Mouse (Mus musculus) hindbrain, postnatal 0 days (tissue): ENCODE results near the gene Rfx4. TPM values are rescaled to one million over a fixed set of nuclear protein-coding genes. Genes with fewer than 3 reads are reported as not detected.

Source experiments
- ATAC-seq: fragments of 200-750 bp; cut with Nextera tagmentation; 2 replicates; pipeline ENCODE4 v1.8.0; 2017; ENCODE audit warnings: mild to moderate bottlenecking, moderate TSS enrichment, moderate library complexity
- DNase-seq: peaks from one replicate; pipeline ENCODE4 v3.0.0-alpha.2; 2015; ENCODE audit warnings: low spot score
- H3K27ac ChIP-seq: fragments of 300-500 bp; sonication (generic); 2 replicates; pipeline ENCODE4 v1.5.1; 2014; ENCODE audit warnings: mild to moderate bottlenecking
- H3K27me3 ChIP-seq: fragments of 300-500 bp; sonication (generic); 2 replicates; pipeline ENCODE4 v1.6.1; 2014; ENCODE audit warnings: low read length, mixed read lengths; ENCODE audit not compliant: insufficient read depth
- H3K36me3 ChIP-seq: fragments of 300-500 bp; sonication (generic); 2 replicates; pipeline ENCODE4 v1.6.1; 2014; ENCODE audit warnings: low read length, mixed read lengths; ENCODE audit not compliant: insufficient read depth
- H3K4me1 ChIP-seq: fragments of 300-500 bp; sonication (generic); 2 replicates; pipeline ENCODE4 v1.6.1; 2014; ENCODE audit warnings: antibody characterized with exemption, low read length, mixed read lengths; ENCODE audit not compliant: insufficient read depth
- H3K4me2 ChIP-seq: fragments of 300-500 bp; sonication (generic); 2 replicates; pipeline ENCODE4 v1.6.1; 2014; ENCODE audit warnings: low read depth, mild to moderate bottlenecking, low read length, moderate library complexity, mixed read lengths
- H3K4me3 ChIP-seq: fragments of 300-500 bp; sonication (generic); 2 replicates; pipeline ENCODE4 v1.5.1; 2014; ENCODE audit warnings: low read length
- H3K9ac ChIP-seq: fragments of 300-500 bp; sonication (generic); replicated peaks from 2 replicates; pipeline ENCODE4 v1.6.1; 2014; ENCODE audit warnings: mild to moderate bottlenecking, low read length, moderate library complexity, mixed read lengths
- H3K9me3 ChIP-seq: fragments of 300-500 bp; sonication (generic); 2 replicates; pipeline ENCODE4 v1.6.1; 2016; ENCODE audit warnings: low read length, mixed read lengths
- CTCF ChIP-seq: IDR thresholded peaks from 2 replicates; pipeline ENCODE4 v1.5.1; 2016; ENCODE audit warnings: antibody characterized with exemption, control low read depth, low read depth
- WGBS: fragments of 180-500 bp; shearing (Covaris S2); extraction: QIAGEN DNeasy Blood & Tissue Kit; methylation state at CpG from one replicate; pipeline ENCODE4 v1.1.7; 2014; 5-methylcytosine and 5-hydroxymethylcytosine counted together
- polyA plus RNA-seq: library from polyadenylated mRNA; unstranded; fragments of >200 nt; fragmentation: Nextera tagmentation; extraction: Ambion mirVana; gene quantifications from 2 replicates; pipeline ENCODE4 v1.2.1, GENCODE M21; 2015
- total RNA-seq: library from RNA; depleted of rRNA; stranded (reverse); fragments of >200 nt; gene quantifications from 2 replicates; pipeline ENCODE4 v1.2.3, GENCODE M21; 2014

Gene Rfx4
- total and polyA plus RNA-seq, 2 experiments from 2014 or later = 16.1 to 16.7 TPM

- H3K4me3 ChIP-seq = no peak overlapping the region
- DNase-seq (no peak), ATAC-seq (no peak)
- H3K4me2 ChIP-seq = no peak overlapping the region
- H3K4me1 ChIP-seq = no peaks in the 10 kb centered on the region
- H3K36me3 ChIP-seq = no peaks in the 10 kb centered on the region
- H3K27me3 ChIP-seq = no peaks in the 10 kb centered on the region
- WGBS = 88% methylated on average over 10 of the region's 10 CpGs
- H3K9me3 ChIP-seq = no peaks in the 10 kb centered on the region
- no peak overlapping the region for H3K27ac ChIP-seq
- H3K9ac ChIP-seq = no peak overlapping the region
- no peak for TF ChIP-seq CTCF
Measured at GRCm38 (mm10) chr10:84895810-84896358, 140.0 kb downstream of the Rfx4 start.

DNA sequence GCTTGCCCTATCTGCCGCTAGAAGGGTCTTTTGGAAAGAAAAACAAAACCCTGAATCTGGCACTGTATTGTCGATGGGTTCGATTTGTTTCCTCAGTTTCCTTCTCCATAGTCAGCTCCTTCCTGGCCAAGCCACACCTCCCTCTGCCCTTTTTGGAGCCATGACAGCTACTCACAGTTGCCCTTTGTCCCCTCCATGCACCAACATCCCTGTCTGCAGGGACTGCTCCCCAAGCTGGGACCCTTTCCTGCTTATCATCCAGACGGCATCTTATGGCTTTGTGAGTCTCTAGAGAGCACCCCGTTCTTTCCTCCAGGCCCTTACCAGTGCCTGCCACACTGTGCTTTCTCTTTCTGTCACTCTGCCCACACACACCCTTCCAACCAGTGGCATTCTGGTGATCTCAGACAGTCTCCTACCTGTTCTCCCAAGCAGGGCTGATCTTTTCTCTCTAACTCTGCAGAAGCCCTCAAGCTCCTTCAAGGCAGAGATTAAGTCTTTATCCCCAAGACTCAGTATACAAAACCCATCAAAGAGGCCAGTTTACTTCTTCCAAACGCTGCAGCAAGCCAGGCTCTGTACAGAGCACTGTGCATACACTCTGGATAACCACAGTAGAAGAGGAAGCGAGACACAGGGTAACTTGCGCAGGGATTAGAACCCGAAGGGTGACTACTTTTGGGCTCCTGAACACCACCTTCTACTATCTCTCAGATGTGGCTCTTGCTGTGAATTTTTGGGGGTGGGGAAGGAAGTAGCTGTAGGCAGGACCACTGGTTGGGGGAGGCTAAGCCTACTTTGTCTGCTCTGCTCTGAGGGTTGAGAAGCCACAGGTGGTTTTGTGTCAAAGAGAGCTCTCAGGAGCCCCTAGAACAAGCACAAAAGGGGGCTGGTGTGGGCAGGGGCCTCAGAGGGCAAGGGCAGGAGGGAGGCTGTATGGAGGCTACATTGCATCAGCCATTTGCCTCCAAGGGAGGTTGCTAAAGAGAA lies 141.4 kb downstream of the Rfx4 start:
- no peak for ATAC-seq
- Histone ChIP-seq H3K9ac (no peak overlapping the region), H3K36me3 (no peaks in the 10 kb centered on the region), H3K4me1 (no peaks in the 10 kb centered on the region), H3K9me3 (no peaks in the 10 kb centered on the region), H3K4me3 (no peak overlapping the region), H3K27ac (no peak overlapping the region), H3K4me2 (no peak overlapping the region), H3K27me3 (no peaks in the 10 kb centered on the region)
- 72% methylated on average over 9 of the region's 9 CpGs for WGBS
- no peak for TF ChIP-seq CTCF
- no peak for DNase-seq

DNA sequence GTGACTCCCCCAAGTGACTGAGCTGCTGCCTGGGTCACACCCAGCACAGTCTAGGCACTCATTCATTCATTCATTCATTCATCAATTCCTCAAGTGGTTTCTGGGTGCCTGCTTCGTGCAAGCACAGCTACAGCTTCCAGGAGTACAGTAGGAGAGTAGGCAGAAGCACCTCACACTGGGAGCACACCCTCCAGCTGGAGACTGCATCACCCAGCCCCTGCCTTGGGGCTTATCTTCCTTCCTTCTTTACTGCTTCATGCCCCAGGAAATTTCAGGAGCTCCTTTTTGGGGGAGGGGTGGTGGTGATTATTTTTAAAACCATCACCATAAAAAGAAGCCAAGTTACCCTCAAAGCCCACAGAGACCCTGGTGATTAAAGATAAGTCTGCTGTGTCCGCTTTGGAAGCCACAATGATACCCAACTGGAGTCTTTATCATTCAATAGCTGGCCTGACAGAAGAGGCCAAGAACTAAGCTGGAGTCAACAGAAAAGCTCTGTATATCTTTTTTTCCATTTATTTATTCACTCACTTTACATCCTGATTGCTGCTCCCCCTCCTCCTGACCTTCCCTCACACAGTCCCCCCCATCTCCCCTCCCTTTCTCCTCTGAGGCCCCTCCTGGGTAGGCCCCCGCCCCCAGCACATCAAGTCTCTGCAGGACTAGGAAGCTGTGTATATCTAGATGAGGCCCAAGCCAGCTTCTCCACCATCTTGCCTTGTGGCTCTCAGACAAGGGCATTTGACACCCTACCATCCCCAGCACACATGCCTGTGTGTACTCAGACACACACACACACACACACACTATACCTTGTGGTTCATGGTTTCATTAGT lies 142.5 kb downstream of the Rfx4 start:
- ATAC-seq (no peak), DNase-seq (no peak)
- Histone ChIP-seq H3K4me2 (no peak overlapping the region), H3K36me3 (no peaks in the 10 kb centered on the region), H3K4me1 (peaks cover 7% of the 10 kb centered on the region), H3K9ac (no peak overlapping the region), H3K4me3 (no peak overlapping the region), H3K9me3 (no peaks in the 10 kb centered on the region), H3K27ac (no peak overlapping the region), H3K27me3 (no peaks in the 10 kb centered on the region)
- no peak for TF ChIP-seq CTCF
- WGBS = 80% methylated on average over 3 of the region's 3 CpGs

DNA sequence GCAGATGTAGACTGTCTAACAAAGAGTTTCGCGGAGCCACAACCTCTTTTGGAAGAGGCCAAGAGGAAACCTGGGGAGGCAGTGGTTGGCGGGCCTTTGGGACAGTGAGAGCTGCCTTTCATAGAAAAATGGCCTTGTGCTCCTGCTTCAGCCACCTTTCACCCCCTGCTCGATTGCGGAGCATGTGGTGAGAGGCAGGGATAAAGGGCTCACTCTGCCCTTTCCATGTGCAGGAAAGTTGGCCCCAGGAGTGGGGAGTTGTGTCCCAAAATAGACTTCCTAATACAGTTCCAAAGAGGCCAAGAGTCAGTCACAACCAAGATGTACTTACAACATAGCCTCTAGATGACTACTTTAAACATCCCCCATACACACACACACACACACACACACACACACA lies 145.8 kb downstream of the Rfx4 start:
- Histone ChIP-seq H3K4me2 (no peak overlapping the region), H3K9ac (no peak overlapping the region), H3K4me1 (peaks cover 18% of the 10 kb centered on the region), H3K4me3 (no peak overlapping the region), H3K27me3 (no peaks in the 10 kb centered on the region), H3K36me3 (no peaks in the 10 kb centered on the region), H3K9me3 (no peaks in the 10 kb centered on the region), H3K27ac (no peak overlapping the region)
- WGBS = 65% methylated on average over 5 of the region's 5 CpGs
- TF ChIP-seq CTCF = no peak
- ATAC-seq (no peak), DNase-seq (no peak)

DNA sequence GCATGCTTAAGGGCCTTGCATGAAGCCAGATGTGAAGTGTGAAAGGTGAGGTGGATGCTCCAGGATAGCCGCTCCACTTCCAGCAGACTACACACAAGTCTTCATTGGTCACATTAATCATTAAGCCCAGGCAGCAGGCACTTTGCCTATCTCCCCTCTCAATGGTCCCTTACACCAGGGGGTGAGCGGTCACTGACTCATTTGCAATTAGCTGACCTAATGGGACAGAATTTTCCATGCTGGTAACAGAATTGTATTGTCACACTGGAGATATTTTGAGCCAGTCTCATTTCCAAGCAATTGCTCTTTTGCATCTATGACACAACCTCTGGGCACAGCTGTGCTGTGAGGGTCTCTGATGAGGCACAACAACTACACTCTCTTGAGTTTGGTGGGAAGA lies 146.4 kb downstream of the Rfx4 start:
- 68% methylated on average over 2 of the region's 2 CpGs for WGBS
- Histone ChIP-seq H3K9ac (no peak overlapping the region), H3K4me2 (no peak overlapping the region), H3K36me3 (no peaks in the 10 kb centered on the region), H3K9me3 (no peaks in the 10 kb centered on the region), H3K4me1 (peaks cover 18% of the 10 kb centered on the region), H3K27me3 (no peaks in the 10 kb centered on the region), H3K4me3 (no peak overlapping the region), H3K27ac (no peak overlapping the region)
- ATAC-seq (no peak), DNase-seq (no peak)
- TF ChIP-seq CTCF = no peak

GRCm38 (mm10) chr10:84903307-84903706 lies 147.4 kb downstream of the Rfx4 start:
- Histone ChIP-seq H3K36me3 (no peaks in the 10 kb centered on the region), H3K9ac (0 out of 2 replicates have a peak overlapping the region, but pooled peaks have one; percentile 13), H3K27me3 (no peaks in the 10 kb centered on the region), H3K4me3 (no peak overlapping the region), H3K27ac (peak overlapping the region; percentile 51; the same call in 1 of the 2 replicates), H3K4me1 (peaks cover 19% of the 10 kb centered on the region), H3K9me3 (no peaks in the 10 kb centered on the region), H3K4me2 (peak overlapping the region; percentile 37)
- WGBS = 21% methylated on average over 7 of the region's 7 CpGs
- TF ChIP-seq CTCF = no peak
- DNase-seq = peak; percentile 63
- ATAC-seq = peak; percentile 27; the same call in 1 of the 2 replicates
